Mouse (Mus musculus) liver, adult 2 months (tissue): ENCODE results near the gene Slc25a15. TPM values are rescaled to one million over a fixed set of nuclear protein-coding genes. Genes with fewer than 3 reads are reported as not detected.

Experiments
- DNase-seq: peaks from one replicate; pipeline ENCODE4 v3.0.0-alpha.2; 2011; ENCODE audit warnings: low read depth, low spot score; ENCODE audit errors: extremely low read depth
- H3K27ac ChIP-seq: fragments of 200-500 bp; replicated peaks from 2 replicates; pipeline ENCODE4 v1.5.1; 2012; ENCODE audit warnings: low read depth, mild to moderate bottlenecking, control low read depth, inconsistent platforms, low read length; ENCODE audit not compliant: insufficient read depth
- H3K27me3 ChIP-seq: fragments of 200-500 bp; 2 replicates; pipeline ENCODE4 v1.6.1; 2012; ENCODE audit warnings: mild to moderate bottlenecking, moderate library complexity, low read length, inconsistent platforms; ENCODE audit not compliant: control insufficient read depth, insufficient read depth
- H3K36me3 ChIP-seq: fragments of 200-500 bp; 2 replicates; pipeline ENCODE4 v1.6.1; 2012; ENCODE audit warnings: low read length, inconsistent platforms; ENCODE audit not compliant: control insufficient read depth, insufficient read depth
- H3K4me1 ChIP-seq: fragments of 200-500 bp; 2 replicates; pipeline ENCODE4 v1.6.1; 2011; ENCODE audit warnings: low read length; ENCODE audit not compliant: control insufficient read depth, insufficient read depth
- H3K4me3 ChIP-seq: fragments of 200-500 bp; 2 replicates; pipeline ENCODE4 v1.5.1; 2011; ENCODE audit warnings: low read depth, mild to moderate bottlenecking, control low read depth, low read length, moderate library complexity; ENCODE audit not compliant: insufficient read depth
- H3K79me2 ChIP-seq: fragments of 200-500 bp; 2 replicates; pipeline ENCODE4 v1.6.1; 2012; ENCODE audit warnings: inconsistent platforms, mild to moderate bottlenecking, low read length, moderate library complexity; ENCODE audit not compliant: control insufficient read depth, insufficient read depth
- H3K9ac ChIP-seq: fragments of 200-500 bp; 2 replicates; pipeline ENCODE4 v1.6.1; 2012; ENCODE audit warnings: low read depth, mild to moderate bottlenecking, control low read depth, inconsistent platforms, low read length
- CTCF ChIP-seq: fragments of 200-500 bp; IDR thresholded peaks from 2 replicates; pipeline ENCODE4 v1.5.1; 2011; ENCODE audit warnings: low read depth, low read length, control low read depth
- POLR2A ChIP-seq: fragments of 200-500 bp; IDR thresholded peaks from 2 replicates; pipeline ENCODE4 v1.6.1; 2011; ENCODE audit warnings: low read length, control low read depth; ENCODE audit not compliant: insufficient read depth; ENCODE audit errors: extremely low read depth
- WGBS: fragments of 180-500 bp; shearing (Covaris S2); methylation state at CpG from one replicate; pipeline ENCODE4 v1.1.7; 2018; 5-methylcytosine and 5-hydroxymethylcytosine counted together
- polyA plus RNA-seq: library from polyadenylated mRNA; depleted of rRNA; stranded (reverse); fragments of >200 nt; gene quantifications from 2 replicates; pipeline ENCODE4 v1.2.3, GENCODE M21; 2012
- total RNA-seq: library from RNA; depleted of rRNA; stranded (reverse); fragments of >200 nt; gene quantifications from 2 replicates; pipeline ENCODE4 v1.2.3, GENCODE M21; 2014

The Slc25a15 gene
- total and polyA plus RNA-seq, 2 experiments, result 107 to 228 TPM

GRCm38 (mm10) chr8:22390766-22391463, 7.5 kb downstream of the Slc25a15 start:
- peak; percentile 96 for DNase-seq
- peak overlapping the region; percentile 83 for H3K27ac ChIP-seq
- peaks cover 11% of the 10 kb centered on the region for H3K79me2 ChIP-seq
- H3K36me3 ChIP-seq, result peaks cover 55% of the 10 kb centered on the region
- no peak overlapping the region for H3K4me3 ChIP-seq
- TF ChIP-seq CTCF (peak; percentile 14; the same call in 1 of the 2 replicates), POLR2A (no peak)
- H3K27me3 ChIP-seq, result no peaks in the 10 kb centered on the region
- H3K4me1 ChIP-seq, result peaks cover 64% of the 10 kb centered on the region
- H3K9ac ChIP-seq, result peak overlapping the region; percentile 55
- 21% methylated on average over 8 of the region's 8 CpGs for WGBS

GRCm38 (mm10) chr8:22389874-22390273, 8.5 kb downstream of the Slc25a15 start:
- Histone ChIP-seq H3K27me3 (no peaks in the 10 kb centered on the region), H3K27ac (peak overlapping the region; percentile 90), H3K79me2 (peaks cover 10% of the 10 kb centered on the region), H3K4me1 (peaks cover 63% of the 10 kb centered on the region), H3K9ac (peak overlapping the region; percentile 51), H3K4me3 (no peak overlapping the region), H3K36me3 (peaks cover 56% of the 10 kb centered on the region)
- 72% methylated on average over 10 of the region's 10 CpGs for WGBS
- TF ChIP-seq CTCF (no peak), POLR2A (no peak)
- peak; percentile 24 for DNase-seq

- TF ChIP-seq POLR2A (no peak), CTCF (no peak)
- H3K36me3 ChIP-seq, result peaks cover 81% of the 10 kb centered on the region
These were observed 13.2 kb downstream of the Slc25a15 start for GRCm38 (mm10) chr8:22385158-22385557.

GRCm38 (mm10) chr8:22382824-22383595, 15.4 kb downstream of the Slc25a15 start:
- Histone ChIP-seq H3K9ac (no peak overlapping the region), H3K36me3 (peaks cover 80% of the 10 kb centered on the region), H3K27ac (no peak overlapping the region), H3K4me1 (peaks cover 28% of the 10 kb centered on the region), H3K27me3 (no peaks in the 10 kb centered on the region), H3K79me2 (0 out of 2 replicates have a peak, but pooled peaks cover 3% of the 10 kb centered on the region), H3K4me3 (no peak overlapping the region)
- no peak for DNase-seq
- WGBS, result 95% methylated on average over 19 of the region's 19 CpGs
- TF ChIP-seq CTCF (no peak), POLR2A (no peak)

More at GRCm38 (mm10) chr8:22385158-22385557, 13.2 kb downstream of the Slc25a15 start:
- 31% methylated on average over 6 of the region's 6 CpGs for WGBS
- H3K27me3 ChIP-seq, result no peaks in the 10 kb centered on the region
- H3K4me3 ChIP-seq, result no peak overlapping the region
- no peak overlapping the region for H3K9ac ChIP-seq
- peak; percentile 79 for DNase-seq
- peak overlapping the region; percentile 55 for H3K27ac ChIP-seq
- peaks cover 10% of the 10 kb centered on the region for H3K79me2 ChIP-seq
- H3K4me1 ChIP-seq, result peaks cover 45% of the 10 kb centered on the region

- Histone ChIP-seq H3K9ac (no peak overlapping the region), H3K4me1 (peaks cover 14% of the 10 kb centered on the region), H3K27me3 (no peaks in the 10 kb centered on the region), H3K79me2 (0 out of 2 replicates have a peak, but pooled peaks cover 3% of the 10 kb centered on the region), H3K4me3 (no peak overlapping the region), H3K36me3 (peaks cover 87% of the 10 kb centered on the region), H3K27ac (no peak overlapping the region)
- TF ChIP-seq POLR2A, result no peak
- no peak for TF ChIP-seq CTCF
- DNase-seq, result no peak
- WGBS, result 96% methylated on average over 11 of the region's 11 CpGs
These were observed 17.5 kb downstream of the Slc25a15 start for GRCm38 (mm10) chr8:22380934-22381333.

- Histone ChIP-seq H3K79me2 (no peaks in the 10 kb centered on the region), H3K4me1 (no peaks in the 10 kb centered on the region; the same call in 1 of the 2 replicates), H3K4me3 (no peak overlapping the region), H3K27me3 (no peaks in the 10 kb centered on the region), H3K9ac (no peak overlapping the region), H3K27ac (no peak overlapping the region), H3K36me3 (peaks cover 83% of the 10 kb centered on the region)
- peak; percentile 5 for DNase-seq
- WGBS, result 76% methylated on average over 5 of the region's 5 CpGs
- peak; percentile 77 for TF ChIP-seq CTCF
- no peak for TF ChIP-seq POLR2A
These were observed 21.5 kb downstream of the Slc25a15 start for GRCm38 (mm10) chr8:22376903-22377302.
